Mouse (Mus musculus) liver, adult 2 months (tissue): Measurements from ENCODE around the gene Guca1a. TPM values are rescaled to one million over a fixed set of nuclear protein-coding genes. Genes with fewer than 3 reads are reported as not detected.
A peak's percentile ranks its signal among the peaks of the same experiment; 100 is the strongest.

Experiments used
- DNase-seq: peaks from one replicate; pipeline ENCODE4 v3.0.0-alpha.2; 2011; ENCODE audit warnings: low read depth, low spot score; ENCODE audit errors: extremely low read depth
- H3K27ac ChIP-seq: fragments of 200-500 bp; replicated peaks from 2 replicates; pipeline ENCODE4 v1.5.1; 2012; ENCODE audit warnings: low read depth, mild to moderate bottlenecking, control low read depth, inconsistent platforms, low read length; ENCODE audit not compliant: insufficient read depth
- H3K27me3 ChIP-seq: fragments of 200-500 bp; 2 replicates; pipeline ENCODE4 v1.6.1; 2012; ENCODE audit warnings: mild to moderate bottlenecking, moderate library complexity, low read length, inconsistent platforms; ENCODE audit not compliant: control insufficient read depth, insufficient read depth
- H3K36me3 ChIP-seq: fragments of 200-500 bp; 2 replicates; pipeline ENCODE4 v1.6.1; 2012; ENCODE audit warnings: low read length, inconsistent platforms; ENCODE audit not compliant: control insufficient read depth, insufficient read depth
- H3K4me1 ChIP-seq: fragments of 200-500 bp; 2 replicates; pipeline ENCODE4 v1.6.1; 2011; ENCODE audit warnings: low read length; ENCODE audit not compliant: control insufficient read depth, insufficient read depth
- H3K4me3 ChIP-seq: fragments of 200-500 bp; 2 replicates; pipeline ENCODE4 v1.5.1; 2011; ENCODE audit warnings: low read depth, mild to moderate bottlenecking, control low read depth, low read length, moderate library complexity; ENCODE audit not compliant: insufficient read depth
- H3K79me2 ChIP-seq: fragments of 200-500 bp; 2 replicates; pipeline ENCODE4 v1.6.1; 2012; ENCODE audit warnings: inconsistent platforms, mild to moderate bottlenecking, low read length, moderate library complexity; ENCODE audit not compliant: control insufficient read depth, insufficient read depth
- H3K9ac ChIP-seq: fragments of 200-500 bp; 2 replicates; pipeline ENCODE4 v1.6.1; 2012; ENCODE audit warnings: low read depth, mild to moderate bottlenecking, control low read depth, inconsistent platforms, low read length
- CTCF ChIP-seq: fragments of 200-500 bp; IDR thresholded peaks from 2 replicates; pipeline ENCODE4 v1.5.1; 2011; ENCODE audit warnings: low read depth, low read length, control low read depth
- POLR2A ChIP-seq: fragments of 200-500 bp; IDR thresholded peaks from 2 replicates; pipeline ENCODE4 v1.6.1; 2011; ENCODE audit warnings: low read length, control low read depth; ENCODE audit not compliant: insufficient read depth; ENCODE audit errors: extremely low read depth
- WGBS: fragments of 180-500 bp; shearing (Covaris S2); methylation state at CpG from one replicate; pipeline ENCODE4 v1.1.7; 2018; 5-methylcytosine and 5-hydroxymethylcytosine counted together
- polyA plus RNA-seq: library from polyadenylated mRNA; depleted of rRNA; stranded (reverse); fragments of >200 nt; gene quantifications from 2 replicates; pipeline ENCODE4 v1.2.3, GENCODE M21; 2012
- total RNA-seq: library from RNA; depleted of rRNA; stranded (reverse); fragments of >200 nt; gene quantifications from 2 replicates; pipeline ENCODE4 v1.2.3, GENCODE M21; 2014

Guca1a gene
- total and polyA plus RNA-seq, 2 experiments = 0.55 to 2.7 TPM

DNA sequence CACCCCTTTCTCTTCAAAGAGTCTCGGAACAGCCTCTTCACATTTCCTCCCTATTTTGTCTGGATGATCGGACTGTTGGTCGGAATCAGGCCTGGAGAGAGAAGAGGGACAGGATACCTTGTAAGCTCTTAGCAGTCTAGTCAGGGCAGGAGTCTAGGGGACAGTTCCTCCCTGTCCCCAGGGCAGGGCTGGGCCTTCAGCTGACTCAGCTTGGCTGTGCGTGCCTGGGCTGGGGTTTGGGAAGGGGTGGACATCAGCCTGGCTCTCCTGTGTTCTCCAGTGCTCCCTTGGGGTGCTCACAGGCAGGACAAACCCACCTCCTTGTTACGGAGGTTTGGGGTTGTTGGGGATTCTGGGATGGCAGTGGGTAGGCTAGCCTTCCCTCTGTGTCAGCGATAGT lies 38.2 kb upstream of the Guca1a start:
- 39% methylated on average over 6 of the region's 6 CpGs for WGBS

DNA sequence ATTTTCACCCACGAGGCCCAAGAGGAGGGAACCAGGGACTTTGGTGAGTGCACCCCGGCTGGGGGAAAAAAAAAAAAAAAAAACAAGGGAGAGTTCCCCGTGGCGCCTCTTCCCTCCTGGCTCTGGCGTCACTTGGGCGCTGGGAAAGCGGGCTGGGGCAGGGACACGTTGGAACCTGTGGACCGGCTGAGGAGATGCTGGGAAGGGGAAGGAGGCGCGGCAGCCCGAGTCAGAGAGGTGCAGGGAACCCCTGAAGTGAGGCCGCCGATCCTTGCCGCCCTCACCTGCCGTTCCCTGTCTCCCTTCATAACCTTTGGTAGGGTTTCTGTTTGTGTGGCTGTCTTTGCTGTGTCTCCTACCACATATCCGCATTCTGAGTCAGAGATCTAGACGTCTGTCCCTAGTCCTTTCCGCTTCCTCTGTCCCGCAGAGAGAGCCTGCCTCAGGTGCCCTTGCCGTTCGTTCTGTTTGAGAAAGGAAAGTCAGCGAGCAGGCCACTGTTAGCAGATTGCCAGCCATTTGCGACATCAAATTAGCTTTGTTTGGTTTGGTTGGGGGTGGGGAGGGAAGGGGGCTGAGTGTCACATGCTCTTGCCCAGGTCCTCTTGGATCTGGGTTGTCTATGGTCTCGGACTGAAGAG lies 36.6 kb upstream of the Guca1a start, which contains the start of gene 1700001C19Rik:
Gene 1700001C19Rik, minus strand, starts transcription at position 470 of the 641 bp plus-strand sequence.
- DNase-seq = peak; percentile 90
- TF ChIP-seq POLR2A (peak; percentile 87), CTCF (no peak)
- H3K9ac ChIP-seq = peak within 1 kb of the TSS; percentile 87
- 5% methylated on average over 25 of the region's 25 CpGs for whole genome bisulfite sequencing
- peaks cover 24% of the 10 kb centered on the region for H3K79me2 ChIP-seq
- H3K27me3 ChIP-seq = no peaks in the 10 kb centered on the region
- peak within 1 kb of the TSS; percentile 98 for H3K27ac ChIP-seq
- H3K36me3 ChIP-seq = no peaks in the 10 kb centered on the region
- peak within 1 kb of the TSS; percentile 74 for H3K4me3 ChIP-seq
- H3K4me1 ChIP-seq = peaks cover 26% of the 10 kb centered on the region

More for the DNA sequence above, 38.2 kb upstream of the Guca1a start:
- peak overlapping the region; percentile 25 for H3K4me3 ChIP-seq
- H3K4me1 ChIP-seq = peaks cover 29% of the 10 kb centered on the region
- TF ChIP-seq POLR2A (no peak), CTCF (no peak)
- no peaks in the 10 kb centered on the region for H3K36me3 ChIP-seq
- H3K27ac ChIP-seq = peak overlapping the region; percentile 98
- no peaks in the 10 kb centered on the region for H3K27me3 ChIP-seq
- peaks cover 37% of the 10 kb centered on the region for H3K79me2 ChIP-seq
- H3K9ac ChIP-seq = peak overlapping the region; percentile 87
- peak; percentile 66 for DNase-seq

DNA sequence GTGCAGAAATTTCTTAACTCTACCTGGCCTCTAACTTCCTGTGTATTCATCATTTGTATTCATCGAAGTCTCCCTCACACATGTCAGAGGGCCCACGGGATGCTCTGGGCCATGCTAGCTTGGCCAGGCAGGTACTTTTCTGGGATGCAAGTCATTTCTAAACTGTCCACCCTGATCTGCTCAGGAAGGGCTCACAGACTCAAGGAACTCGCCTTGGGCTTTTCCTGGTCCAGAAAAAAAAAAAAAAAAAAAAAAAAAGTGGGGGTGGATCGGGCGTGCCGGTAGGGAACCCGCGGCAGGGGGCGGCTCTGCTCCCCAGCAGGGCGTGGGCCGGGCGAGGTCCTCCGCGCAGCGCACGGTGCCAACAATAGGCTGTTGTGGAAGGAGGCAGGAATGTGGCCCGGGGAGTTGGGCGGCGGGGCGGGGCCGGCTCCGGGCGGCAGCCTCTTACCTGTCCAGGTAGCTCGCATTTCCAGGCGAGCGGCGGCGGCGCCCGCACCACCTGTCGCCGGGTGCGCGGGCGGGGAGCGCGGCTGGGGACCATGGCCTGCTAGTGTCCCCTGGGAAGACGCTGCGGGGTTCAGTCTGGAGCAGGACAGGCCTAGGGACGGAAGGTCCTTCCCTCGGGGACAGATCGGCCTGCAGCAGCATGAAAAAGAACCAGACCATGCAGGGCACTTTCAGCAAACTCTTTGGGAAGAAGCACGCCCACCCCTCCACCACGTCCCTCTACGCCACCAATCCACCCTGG lies 35.9 kb upstream of the Guca1a start, which contains the start of gene AI661453:
Gene AI661453, plus strand, starts transcription at position 460 of the 751 bp plus-strand sequence.
- under 1% methylated on average over 45 of the region's 45 CpGs for WGBS
- peak; percentile 46 for DNase-seq
- H3K27ac ChIP-seq = peak within 1 kb of the TSS; percentile 98

DNA sequence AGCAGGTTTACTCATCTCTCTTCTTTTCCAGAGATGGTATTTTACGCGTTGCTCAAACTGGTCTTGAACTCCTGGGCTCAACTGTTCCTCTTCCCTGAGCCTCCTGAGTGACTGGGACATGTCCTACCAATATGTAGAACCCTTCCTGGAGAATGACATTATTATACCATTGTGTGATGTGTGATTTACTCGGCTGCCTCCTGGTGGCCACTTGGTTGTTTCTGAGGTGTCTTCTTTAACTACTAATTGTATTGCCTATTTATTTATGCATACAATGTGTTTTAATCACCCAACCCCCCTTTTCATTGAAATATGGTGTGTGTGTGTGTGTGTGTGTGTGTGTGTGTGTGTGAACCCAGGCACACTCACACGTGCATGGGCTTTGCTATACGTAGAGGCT lies 30.4 kb upstream of the Guca1a start:
- H3K4me3 ChIP-seq = no peak overlapping the region
- no peaks in the 10 kb centered on the region for H3K4me1 ChIP-seq
- no peak overlapping the region for H3K9ac ChIP-seq
- no peak for TF ChIP-seq POLR2A
- TF ChIP-seq CTCF = no peak
- WGBS = 80% methylated on average over 5 of the region's 5 CpGs
- no peaks in the 10 kb centered on the region for H3K79me2 ChIP-seq
- peaks cover 2% of the 10 kb centered on the region; the same call in 1 of the 2 replicates for H3K36me3 ChIP-seq
- no peak for DNase-seq
- no peak overlapping the region for H3K27ac ChIP-seq
- no peaks in the 10 kb centered on the region for H3K27me3 ChIP-seq

More for the DNA sequence above, 35.9 kb upstream of the Guca1a start, which contains the start of gene AI661453:
- Histone ChIP-seq H3K4me3 (peak within 1 kb of the TSS; percentile 74), H3K36me3 (no peaks in the 10 kb centered on the region), H3K4me1 (peaks cover 19% of the 10 kb centered on the region), H3K79me2 (peaks cover 17% of the 10 kb centered on the region), H3K27me3 (no peaks in the 10 kb centered on the region), H3K9ac (peak within 1 kb of the TSS; percentile 87)
- TF ChIP-seq CTCF = no peak
- peak; percentile 60 for TF ChIP-seq POLR2A

DNA sequence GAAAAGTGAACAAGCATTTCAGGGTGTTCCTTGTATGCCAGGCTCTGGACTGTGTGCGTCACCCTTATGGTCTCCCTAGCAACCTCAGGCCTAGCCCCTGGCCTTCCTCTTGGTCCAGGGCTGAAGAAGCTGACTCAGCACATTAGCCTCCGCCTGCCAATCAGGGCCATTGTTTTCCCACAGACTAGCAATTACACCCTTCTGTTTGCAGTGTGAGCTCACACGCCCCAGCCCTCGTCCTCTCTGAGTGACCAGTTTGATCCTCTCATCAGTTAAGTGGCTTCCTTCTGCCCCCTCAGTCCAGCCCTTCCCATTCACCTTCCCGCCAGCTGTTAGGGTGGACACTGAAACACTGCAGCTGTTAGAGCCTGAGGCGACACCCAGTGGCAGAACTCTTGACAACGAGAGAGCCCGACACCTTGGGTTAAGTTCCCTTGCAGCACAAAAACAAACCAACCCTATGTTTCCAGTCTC lies 28.5 kb upstream of the Guca1a start:
- TF ChIP-seq CTCF = peak; percentile 54
- no peak for TF ChIP-seq POLR2A
- 53% methylated on average over 8 of the region's 8 CpGs for WGBS

More for the DNA sequence above, 28.5 kb upstream of the Guca1a start:
- Histone ChIP-seq H3K4me1 (peaks cover 4% of the 10 kb centered on the region), H3K9ac (no peak overlapping the region), H3K27ac (no peak overlapping the region), H3K79me2 (no peaks in the 10 kb centered on the region), H3K36me3 (peaks cover 2% of the 10 kb centered on the region; the same call in 1 of the 2 replicates), H3K27me3 (no peaks in the 10 kb centered on the region), H3K4me3 (no peak overlapping the region)
- DNase-seq = no peak
